Mouse (Mus musculus) spleen, postnatal 10 days (tissue): ENCODE measurements around the gene Ncf1.

Experiments used
- DNase-seq, 2 experiments: peaks; one replicate each; pipeline ENCODE4 v3.0.0; 2021 to 2022; ENCODE audit warnings: low spot score in 2 of 2

Ncf1 gene

GRCm38 (mm10) chr5:134229391-134229790 is at the start of gene Ncf1:
Gene Ncf1 (minus strand): TSS chr5:134229625.
- peak in 1 of 2 experiments; percentile 70 for DNase-seq

- DNase-seq, result no peak
These were observed 47.7 kb upstream of the Ncf1 start for GRCm38 (mm10) chr5:134277109-134277508.

DNA sequence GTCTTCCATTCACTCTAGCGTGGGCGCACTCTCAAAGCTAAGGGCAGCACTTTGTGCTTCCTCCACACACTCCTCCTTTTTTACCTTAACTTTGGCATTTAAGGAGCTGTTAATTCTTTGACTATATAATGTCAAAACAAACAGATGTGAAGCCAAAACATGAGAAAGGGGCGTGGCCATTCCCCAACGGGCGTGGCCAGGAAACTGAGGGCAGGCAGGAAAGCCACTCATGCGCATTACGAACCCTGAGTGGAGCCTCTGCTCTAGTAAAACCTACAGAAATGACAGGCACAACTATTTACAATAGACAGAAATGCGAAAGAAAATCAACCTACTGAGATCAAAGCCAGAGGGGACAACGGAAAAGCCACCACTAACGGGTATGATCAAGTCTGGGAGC is 46.1 kb upstream of the Ncf1 start:
- peak in 1 of 2 experiments; percentile 38 for DNase-seq

GRCm38 (mm10) chr5:134275021-134275420 is 45.6 kb upstream of the Ncf1 start:
- DNase-seq, result no peak

DNA sequence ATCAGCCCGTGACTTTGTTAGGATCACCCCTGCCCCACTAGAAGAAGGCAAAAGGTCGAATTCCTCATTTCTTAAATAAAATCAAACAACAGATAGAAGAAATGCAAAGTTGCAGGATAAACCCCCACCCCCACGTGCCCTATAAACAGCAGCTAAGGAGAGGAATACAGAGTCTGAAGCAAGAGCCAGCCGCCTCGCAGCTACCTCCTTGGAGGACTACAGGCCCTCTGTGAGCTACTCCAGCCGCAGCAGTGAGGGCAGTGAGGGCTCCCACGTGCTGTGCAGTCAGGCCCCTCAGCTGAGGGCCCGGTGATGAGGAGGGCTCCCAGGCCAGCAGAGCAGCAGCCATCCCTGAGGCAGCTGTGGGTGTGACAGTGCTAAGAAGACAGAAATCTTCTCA is 44.3 kb upstream of the Ncf1 start:
- DNase-seq, result no peak

DNA sequence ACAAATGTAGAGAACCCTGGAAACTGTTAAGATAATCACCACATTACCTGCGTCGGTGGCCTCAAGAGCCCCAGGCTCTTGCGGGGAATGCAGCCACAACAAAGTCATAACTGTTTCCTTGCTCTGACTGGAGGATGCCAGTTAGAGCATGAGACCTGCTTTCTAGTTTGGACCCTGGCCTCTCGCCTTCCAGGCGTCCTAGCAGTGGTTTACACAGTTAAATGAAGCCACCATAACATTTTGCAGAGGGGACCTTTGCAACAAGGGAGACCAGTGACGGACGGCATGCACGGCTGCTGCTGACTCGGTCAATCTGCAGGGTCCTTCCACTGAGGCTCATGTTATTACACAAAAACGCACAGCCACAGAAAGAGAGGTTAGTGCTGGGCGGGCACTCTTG is 43.3 kb upstream of the Ncf1 start:
- no peak for DNase-seq

GRCm38 (mm10) chr5:134271421-134271820 is 42.0 kb upstream of the Ncf1 start:
- no peak for DNase-seq

GRCm38 (mm10) chr5:134270566-134270965 is 41.1 kb upstream of the Ncf1 start:
- DNase-seq, result no peak

GRCm38 (mm10) chr5:134269751-134270150 is 40.3 kb upstream of the Ncf1 start:
- DNase-seq, result no peak

- DNase-seq, result no peak
These were observed 39.3 kb upstream of the Ncf1 start for GRCm38 (mm10) chr5:134268751-134269150.

GRCm38 (mm10) chr5:134266404-134266803 is 37.0 kb upstream of the Ncf1 start:
- DNase-seq, result peak in 1 of 2 experiments; percentile 41

DNA sequence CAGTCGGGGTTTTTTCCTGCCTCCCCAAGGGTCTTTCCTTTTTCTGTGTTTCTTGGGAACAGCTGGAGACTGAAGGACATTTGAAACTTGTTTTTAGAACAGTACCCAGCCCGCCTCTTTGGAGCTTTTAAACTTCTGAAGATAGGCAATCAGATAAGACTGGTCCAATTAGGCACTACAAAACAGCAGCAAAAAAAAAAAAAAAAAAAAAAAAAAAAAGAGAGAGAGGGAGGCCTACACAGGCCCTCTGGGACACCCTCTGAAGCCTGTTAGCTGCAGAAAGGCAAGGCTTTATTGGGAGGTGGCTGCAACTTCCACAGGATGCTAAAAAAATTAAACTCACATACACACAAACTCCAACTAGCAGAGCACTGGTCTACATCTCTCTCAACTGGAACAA is 36.5 kb upstream of the Ncf1 start:
- DNase-seq, result no peak

GRCm38 (mm10) chr5:134260001-134260636 is 30.7 kb upstream of the Ncf1 start:
- no peak for DNase-seq

GRCm38 (mm10) chr5:134258934-134259333 is 29.5 kb upstream of the Ncf1 start:
- DNase-seq, result no peak

GRCm38 (mm10) chr5:134258395-134258794 is 29.0 kb upstream of the Ncf1 start:
- DNase-seq, result no peak

DNA sequence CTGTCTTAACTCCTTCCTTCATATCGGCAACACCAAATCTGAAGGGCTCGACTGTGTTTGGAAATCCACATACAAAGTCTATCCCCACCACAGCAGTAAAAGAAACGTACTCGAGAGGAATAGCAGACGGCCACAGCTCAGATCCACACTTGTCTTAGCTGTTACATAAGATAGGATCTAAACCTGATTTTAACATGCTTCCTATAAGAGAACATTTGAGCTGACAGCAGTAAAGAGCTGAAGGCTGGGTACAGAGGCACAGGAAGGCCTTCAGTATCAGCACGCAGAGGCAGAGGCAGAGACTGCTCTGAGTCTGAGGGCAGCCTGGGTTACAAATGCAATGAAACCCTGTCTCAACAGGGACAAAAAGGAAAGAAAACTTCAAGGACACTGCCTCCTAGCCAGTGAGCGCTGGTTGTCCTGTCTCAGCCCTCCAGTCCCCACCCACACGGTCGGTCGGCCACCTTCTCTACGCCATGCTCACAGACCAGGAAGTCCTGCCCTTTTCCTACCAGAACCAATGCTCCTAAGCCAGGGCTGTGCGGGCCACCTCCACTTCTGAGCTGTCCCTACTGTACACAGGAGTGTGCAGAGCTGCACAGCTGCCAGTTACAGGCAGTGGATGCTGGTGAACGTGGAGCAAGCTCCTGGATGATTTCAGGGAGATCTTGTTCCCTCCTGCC is 28.1 kb upstream of the Ncf1 start:
- DNase-seq, result no peak

DNA sequence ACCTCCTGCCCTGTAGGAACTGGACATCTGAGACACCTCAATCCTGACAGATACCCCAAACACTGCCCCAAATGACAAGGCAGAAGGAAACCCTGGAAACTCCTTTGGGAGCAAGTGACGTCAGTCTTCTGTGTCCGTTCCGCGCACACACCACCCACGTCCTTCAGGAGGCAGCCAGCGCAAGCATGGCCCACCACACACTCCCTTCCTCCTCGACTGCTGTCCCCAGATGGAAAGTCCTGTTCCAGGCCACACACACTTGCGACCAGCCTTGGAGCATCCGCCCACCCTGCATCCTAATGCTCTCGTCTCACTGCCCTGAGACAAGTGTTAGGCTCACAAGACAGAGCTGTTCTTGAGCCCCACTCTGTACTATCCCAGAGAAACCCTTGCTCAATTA is 25.9 kb upstream of the Ncf1 start:
- DNase-seq, result no peak

DNA sequence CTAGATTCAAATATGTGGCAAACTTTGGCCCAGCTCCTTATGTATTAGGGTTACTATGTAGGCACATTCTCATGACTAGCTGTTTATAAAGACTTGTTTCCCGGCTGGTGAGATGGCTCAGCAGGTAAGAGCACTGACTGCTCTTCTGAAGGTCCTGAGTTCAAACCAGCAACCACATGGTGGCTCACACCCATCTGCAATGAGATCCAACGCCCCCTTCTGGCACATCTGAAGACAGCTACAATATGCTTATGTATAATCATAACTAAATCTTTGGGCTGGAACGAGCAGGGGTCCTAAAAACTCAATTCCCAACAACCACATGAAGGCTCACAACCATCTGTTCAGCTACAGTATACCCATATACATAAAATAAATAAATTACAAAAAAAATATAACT is 24.4 kb upstream of the Ncf1 start:
- DNase-seq, result no peak

GRCm38 (mm10) chr5:134251083-134251482 is 21.7 kb upstream of the Ncf1 start:
- no peak for DNase-seq

- DNase-seq, result no peak
These were observed 21.2 kb upstream of the Ncf1 start for GRCm38 (mm10) chr5:134250601-134251000.

DNA sequence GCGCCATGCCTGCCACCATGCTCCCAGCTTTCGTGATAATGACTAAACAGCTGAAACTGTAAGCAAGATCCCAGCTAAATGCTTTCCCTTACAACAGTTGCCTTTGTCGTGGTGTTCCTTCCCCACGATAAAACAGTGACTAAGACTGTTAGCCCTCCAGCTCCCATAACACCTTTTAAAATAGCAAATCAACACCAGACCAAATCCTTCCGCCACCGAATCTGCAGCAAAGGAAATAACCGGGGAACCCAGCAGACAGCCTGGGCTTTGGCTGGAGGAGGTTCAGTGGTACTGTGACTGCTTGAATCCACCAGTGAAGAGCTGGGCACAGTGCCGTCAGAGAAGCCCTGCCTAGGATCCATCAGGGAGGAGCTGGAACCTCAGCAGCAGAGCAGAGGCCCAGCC is 19.8 kb upstream of the Ncf1 start:
- DNase-seq, result no peak

DNA sequence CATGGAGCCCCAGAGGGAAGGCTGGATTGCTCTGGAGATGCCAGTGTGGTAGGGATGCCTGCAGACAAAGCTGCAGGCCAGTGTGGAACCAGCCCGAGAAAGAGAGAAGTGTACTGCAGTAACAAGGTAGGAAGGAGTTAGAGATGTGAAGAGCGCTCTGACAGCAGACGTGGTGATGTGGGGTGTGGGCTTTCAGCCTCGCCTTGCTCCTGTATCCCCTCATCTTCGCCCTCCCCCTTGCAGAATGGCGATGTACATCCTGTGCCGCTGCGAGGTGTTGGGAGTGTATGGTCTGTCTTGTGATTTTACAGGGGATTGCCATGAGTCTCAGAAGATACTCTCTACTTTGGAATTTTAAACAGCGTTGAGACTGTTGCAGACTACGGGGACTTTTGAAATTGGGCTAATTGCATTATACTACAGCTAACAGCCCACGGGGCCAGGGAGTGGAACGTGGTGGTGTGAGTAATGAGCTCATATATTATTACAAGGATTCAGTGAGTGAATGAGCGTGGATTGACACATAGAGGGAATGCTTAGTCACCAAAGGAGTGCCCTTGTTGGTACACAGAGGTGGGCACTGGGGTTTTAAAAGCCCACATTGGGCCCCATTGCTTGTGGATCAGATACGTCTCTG is 19.3 kb upstream of the Ncf1 start:
- no peak for DNase-seq

DNA sequence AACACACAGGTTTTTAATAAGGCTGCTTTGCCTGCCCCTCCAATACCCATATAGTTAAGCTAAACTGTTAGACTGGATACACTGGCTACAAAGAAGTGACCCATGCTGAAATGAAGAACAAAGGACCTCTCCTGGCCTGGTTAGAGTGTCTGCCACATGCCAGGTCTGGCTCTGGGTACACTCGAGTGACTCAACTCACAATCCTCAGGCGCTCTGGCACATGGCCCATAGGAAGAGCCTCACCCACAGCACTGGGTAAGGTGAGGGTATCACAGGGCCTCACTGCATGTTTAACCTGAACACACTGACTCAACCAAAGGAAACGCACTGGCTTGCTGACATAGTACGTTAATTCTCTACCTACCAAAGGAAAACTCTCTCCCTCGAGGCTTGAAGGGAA is 16.7 kb upstream of the Ncf1 start:
- DNase-seq, result no peak
